Mouse (Mus musculus): ENCODE measurements around the gene Pgm5. TPM values are rescaled to one million over a fixed set of nuclear protein-coding genes. Genes with fewer than 3 reads are reported as not detected.

Gene Pgm5
- polyA plus RNA-seq, 1 experiment from 2014 or later: 2.8 TPM

DNA sequence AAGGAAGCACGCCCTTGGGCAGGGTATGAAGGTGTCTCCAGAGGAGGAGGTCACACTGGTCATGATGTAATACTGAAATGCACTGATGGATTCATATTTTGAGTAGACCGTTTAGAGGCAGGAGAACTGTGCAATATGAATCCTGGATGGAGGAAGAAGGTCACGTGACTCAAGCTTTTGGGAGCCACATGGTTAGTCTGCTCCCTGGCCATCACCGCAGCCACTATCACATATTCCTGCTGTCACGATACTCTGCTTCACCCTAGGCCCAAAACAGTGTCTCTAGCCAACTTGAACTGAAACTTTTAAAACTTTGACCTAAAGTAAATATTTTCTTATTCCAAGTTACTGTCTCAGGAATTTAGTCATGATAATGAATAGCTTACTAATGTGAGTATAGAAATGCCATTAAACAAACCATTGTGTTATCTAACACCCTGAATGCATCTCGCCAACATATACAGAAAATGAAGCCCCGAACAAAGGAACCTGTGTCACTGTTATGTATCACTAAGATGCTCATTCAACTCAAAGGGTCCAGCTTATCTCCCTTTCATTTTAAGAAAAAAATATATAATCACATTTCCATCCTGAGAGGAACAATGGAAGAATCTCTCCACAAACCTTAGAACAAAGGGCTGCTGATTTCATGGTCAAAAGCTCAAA is 108.6 kb downstream of the Pgm5 start:
- H3K9me3 ChIP-seq (replicated peaks): no peaks in the 10 kb centered on the region
- H3K9ac ChIP-seq: no peak overlapping the region
- no peaks in the 10 kb centered on the region for H3K27me3 ChIP-seq
- H3K36me3 ChIP-seq: no peaks in the 10 kb centered on the region
- H3K27ac ChIP-seq: peak overlapping the region; percentile 67; the same call in 1 of the 2 replicates
- peaks cover 25% of the 10 kb centered on the region for H3K4me1 ChIP-seq
- no peak; the same call in 1 of the 2 replicates for ATAC-seq (replicated peaks; ENCODE audit: low FRiP score)
- H3K4me3 ChIP-seq (replicated peaks): no peak overlapping the region
- H3K4me2 ChIP-seq: no peak overlapping the region
- WGBS: 71% methylated on average over 7 of the region's 7 CpGs

GRCm38 (mm10) chr19:24746266-24746875 is 115.3 kb downstream of the Pgm5 start:
- H3K9me3 ChIP-seq (replicated peaks): no peaks in the 10 kb centered on the region
- H3K4me1 ChIP-seq: no peaks in the 10 kb centered on the region; the same call in 1 of the 2 replicates
- WGBS: 91% methylated on average over 4 of the region's 4 CpGs
- ATAC-seq (replicated peaks; ENCODE audit: low FRiP score): no peak
- H3K4me2 ChIP-seq: no peak overlapping the region
- no peaks in the 10 kb centered on the region for H3K36me3 ChIP-seq
- H3K4me3 ChIP-seq (replicated peaks): no peak overlapping the region
- H3K27ac ChIP-seq: no peak overlapping the region
- H3K9ac ChIP-seq: no peak overlapping the region
- no peaks in the 10 kb centered on the region for H3K27me3 ChIP-seq

DNA sequence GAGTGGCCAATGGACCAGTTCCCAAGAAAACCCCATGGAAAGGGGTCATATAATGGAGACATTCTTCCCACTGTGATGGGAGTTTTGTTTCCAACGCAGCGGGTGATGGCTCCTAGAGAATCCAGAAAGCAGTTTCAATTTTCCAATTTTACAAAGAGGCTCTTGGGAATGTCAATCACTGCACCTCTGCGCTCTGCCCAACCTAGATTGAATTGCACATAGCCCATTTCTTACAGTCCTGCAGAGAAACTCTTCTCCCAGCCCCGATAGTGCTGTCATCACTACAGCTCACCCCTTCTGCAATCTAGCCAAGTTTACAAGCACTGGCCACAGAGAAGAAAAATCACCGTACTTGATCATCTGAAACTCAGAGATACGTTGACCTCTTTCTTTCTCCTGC is 119.0 kb downstream of the Pgm5 start:
- 85% methylated on average over 6 of the region's 6 CpGs for WGBS
- no peak overlapping the region for H3K4me2 ChIP-seq
- H3K27ac ChIP-seq: no peak overlapping the region
- ATAC-seq (replicated peaks; ENCODE audit: low FRiP score): no peak
- no peak overlapping the region for H3K9ac ChIP-seq
- H3K4me1 ChIP-seq: no peaks in the 10 kb centered on the region; the same call in 1 of the 2 replicates
- H3K4me3 ChIP-seq (replicated peaks): no peak overlapping the region
- H3K36me3 ChIP-seq: no peaks in the 10 kb centered on the region
- no peaks in the 10 kb centered on the region for H3K9me3 ChIP-seq (replicated peaks)
- no peaks in the 10 kb centered on the region for H3K27me3 ChIP-seq

DNA sequence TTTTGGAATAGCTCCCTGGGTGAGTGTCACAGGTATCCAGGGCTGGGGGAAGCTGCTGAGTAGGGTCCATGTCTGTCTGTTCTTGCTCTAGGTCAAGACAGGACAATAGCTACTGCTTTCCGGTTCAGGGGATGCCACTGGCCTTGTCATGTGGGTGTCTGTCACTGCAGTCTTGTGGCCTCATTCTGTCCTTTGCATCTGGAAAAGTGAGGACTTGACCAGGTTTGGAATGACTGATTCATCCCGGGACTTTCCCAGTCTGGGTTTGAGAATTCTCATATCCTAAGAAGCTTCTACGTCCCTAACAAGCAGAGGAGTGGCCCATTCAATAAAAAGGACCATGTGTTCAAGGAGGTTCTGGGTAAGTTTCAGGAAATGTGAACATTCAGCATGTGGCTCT is 122.9 kb downstream of the Pgm5 start:
- Histone ChIP-seq H3K36me3 (no peaks in the 10 kb centered on the region), H3K4me2 (no peak overlapping the region), H3K4me3 (replicated peaks) (no peak overlapping the region), H3K4me1 (peaks cover 9% of the 10 kb centered on the region; the same call in 1 of the 2 replicates), H3K9ac (no peak overlapping the region), H3K27ac (no peak overlapping the region), H3K27me3 (no peaks in the 10 kb centered on the region), H3K9me3 (replicated peaks) (no peaks in the 10 kb centered on the region)
- WGBS: 84% methylated on average over 3 of the region's 3 CpGs
- ATAC-seq (replicated peaks; ENCODE audit: low FRiP score): no peak

DNA sequence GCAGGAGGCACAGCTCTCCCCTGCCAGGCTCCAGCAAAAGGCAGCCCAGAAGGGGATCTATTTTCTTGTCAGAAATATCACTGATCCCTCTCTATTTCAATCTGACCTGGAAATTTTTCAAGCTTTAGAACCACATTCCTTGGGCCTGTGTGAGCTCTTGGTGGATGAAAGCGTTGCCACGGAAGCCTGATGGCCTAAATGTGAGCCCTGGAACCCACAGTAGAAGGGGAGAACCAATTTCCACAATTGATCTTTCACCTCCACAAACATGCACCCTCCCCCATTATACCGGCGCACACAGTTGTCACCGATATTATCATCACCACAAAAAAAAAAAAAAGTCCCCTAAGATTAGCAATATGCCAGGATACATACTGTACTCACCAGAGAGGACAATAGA is 123.6 kb downstream of the Pgm5 start:
- H3K27ac ChIP-seq: no peak overlapping the region
- no peak for ATAC-seq (replicated peaks; ENCODE audit: low FRiP score)
- H3K9me3 ChIP-seq (replicated peaks): no peaks in the 10 kb centered on the region
- peaks cover 9% of the 10 kb centered on the region; the same call in 1 of the 2 replicates for H3K4me1 ChIP-seq
- 94% methylated on average over 5 of the region's 5 CpGs for WGBS
- H3K36me3 ChIP-seq: no peaks in the 10 kb centered on the region
- no peaks in the 10 kb centered on the region for H3K27me3 ChIP-seq
- H3K4me3 ChIP-seq (replicated peaks): no peak overlapping the region
- no peak overlapping the region for H3K4me2 ChIP-seq
- H3K9ac ChIP-seq: no peak overlapping the region

DNA sequence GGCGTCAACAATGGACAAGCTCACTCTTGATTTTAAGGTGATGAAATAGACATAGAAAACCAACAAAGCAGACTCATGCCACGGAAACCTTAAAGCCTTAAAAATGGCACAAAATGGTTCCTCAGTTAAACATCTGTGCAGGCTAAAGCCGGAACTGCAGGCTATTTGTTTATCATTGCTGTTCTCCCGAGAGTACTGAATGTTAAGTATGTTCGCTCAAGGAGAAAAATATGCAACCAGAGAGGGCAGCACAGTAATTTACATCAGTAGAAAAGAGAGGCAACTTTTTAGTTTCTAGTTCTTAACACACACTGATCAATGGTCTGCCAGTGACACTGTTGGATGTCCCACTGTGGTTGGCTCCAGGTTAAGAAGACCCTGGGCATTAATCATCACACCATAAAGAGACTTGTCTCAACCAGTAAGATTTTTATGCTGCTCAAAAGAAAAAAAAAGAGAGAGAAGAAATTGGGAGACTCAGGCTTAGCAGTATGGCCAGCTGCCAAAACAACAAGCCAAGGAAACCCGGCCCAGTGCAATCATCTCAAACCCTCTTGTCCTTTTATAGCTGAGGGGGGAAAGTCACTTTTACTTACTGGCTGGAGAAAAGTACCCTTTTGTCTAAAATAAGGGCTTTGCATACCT is 126.0 kb downstream of the Pgm5 start:
- no peak overlapping the region for H3K4me2 ChIP-seq
- no peak for ATAC-seq (replicated peaks; ENCODE audit: low FRiP score)
- peaks cover 9% of the 10 kb centered on the region; the same call in 1 of the 2 replicates for H3K4me1 ChIP-seq

DNA sequence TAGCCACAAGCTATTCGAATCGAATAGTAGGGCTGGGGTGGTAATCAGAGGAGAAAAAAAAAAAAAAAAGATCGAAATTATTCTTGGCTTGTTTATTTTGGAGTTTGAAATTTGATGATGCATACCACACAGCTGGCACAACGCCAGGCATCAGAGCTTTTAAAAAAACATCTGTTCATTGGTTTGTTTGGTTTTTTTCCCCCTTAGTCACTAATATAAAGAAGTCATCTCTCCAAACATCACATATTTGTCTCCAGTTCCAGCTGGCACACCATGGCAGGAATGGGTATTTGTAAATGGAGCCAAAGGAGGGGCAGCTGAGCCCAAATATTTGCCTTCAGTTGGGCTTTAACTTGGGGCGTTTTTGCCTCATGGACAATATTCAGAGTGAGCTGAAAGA is 131.0 kb downstream of the Pgm5 start:
- Histone ChIP-seq H3K4me3 (replicated peaks) (no peak overlapping the region), H3K36me3 (no peaks in the 10 kb centered on the region), H3K9me3 (replicated peaks) (no peaks in the 10 kb centered on the region), H3K27ac (no peak overlapping the region), H3K4me1 (peaks cover 8% of the 10 kb centered on the region), H3K9ac (no peak overlapping the region), H3K27me3 (no peaks in the 10 kb centered on the region), H3K4me2 (no peak overlapping the region)
- no peak for ATAC-seq (replicated peaks; ENCODE audit: low FRiP score)
- WGBS: 41% methylated on average over 5 of the region's 5 CpGs

More for the DNA sequence above, 126.0 kb downstream of the Pgm5 start:
- Histone ChIP-seq H3K9me3 (replicated peaks) (no peaks in the 10 kb centered on the region), H3K9ac (no peak overlapping the region), H3K4me3 (replicated peaks) (no peak overlapping the region), H3K27ac (peak overlapping the region; percentile 32), H3K27me3 (no peaks in the 10 kb centered on the region), H3K36me3 (no peaks in the 10 kb centered on the region)
- 54% methylated on average over 6 of the region's 6 CpGs for WGBS

GRCm38 (mm10) chr19:24724362-24724761 is 137.3 kb downstream of the Pgm5 start:
- ATAC-seq (replicated peaks; ENCODE audit: low FRiP score): no peak
- Histone ChIP-seq H3K36me3 (no peaks in the 10 kb centered on the region), H3K27me3 (no peaks in the 10 kb centered on the region), H3K4me3 (replicated peaks) (no peak overlapping the region), H3K4me1 (0 out of 2 replicates have a peak, but pooled peaks cover 3% of the 10 kb centered on the region), H3K9me3 (replicated peaks) (no peaks in the 10 kb centered on the region), H3K4me2 (no peak overlapping the region), H3K9ac (no peak overlapping the region), H3K27ac (no peak overlapping the region)
- 57% methylated on average over 10 of the region's 10 CpGs for WGBS

- Histone ChIP-seq H3K36me3 (no peaks in the 10 kb centered on the region), H3K9me3 (replicated peaks) (no peaks in the 10 kb centered on the region), H3K9ac (no peak overlapping the region), H3K27me3 (no peaks in the 10 kb centered on the region), H3K4me2 (no peak overlapping the region), H3K4me1 (0 out of 2 replicates have a peak, but pooled peaks cover 3% of the 10 kb centered on the region), H3K4me3 (replicated peaks) (no peak overlapping the region), H3K27ac (no peak overlapping the region)
- no peak for ATAC-seq (replicated peaks; ENCODE audit: low FRiP score)
These were observed 141.2 kb downstream of the Pgm5 start for GRCm38 (mm10) chr19:24720448-24720847.

GRCm38 (mm10) chr19:24719504-24719903 is 142.2 kb downstream of the Pgm5 start:
- no peak for ATAC-seq (replicated peaks; ENCODE audit: low FRiP score)
- WGBS: 85% methylated on average over 4 of the region's 4 CpGs
- 0 out of 2 replicates have a peak, but pooled peaks cover 3% of the 10 kb centered on the region for H3K4me1 ChIP-seq

GRCm38 (mm10) chr19:24718021-24718420 is 143.6 kb downstream of the Pgm5 start:
- ATAC-seq (replicated peaks; ENCODE audit: low FRiP score): no peak
- 88% methylated on average over 1 of the region's 1 CpGs for WGBS
- H3K9me3 ChIP-seq (replicated peaks): no peaks in the 10 kb centered on the region
- no peak overlapping the region for H3K4me3 ChIP-seq (replicated peaks)
- no peaks in the 10 kb centered on the region for H3K27me3 ChIP-seq
- no peaks in the 10 kb centered on the region for H3K36me3 ChIP-seq
- H3K4me1 ChIP-seq: no peaks in the 10 kb centered on the region
- H3K4me2 ChIP-seq: no peak overlapping the region
- H3K9ac ChIP-seq: no peak overlapping the region
- no peak overlapping the region for H3K27ac ChIP-seq

More at GRCm38 (mm10) chr19:24719504-24719903, 142.2 kb downstream of the Pgm5 start:
- H3K9me3 ChIP-seq (replicated peaks): no peaks in the 10 kb centered on the region
- H3K4me3 ChIP-seq (replicated peaks): no peak overlapping the region
- H3K4me2 ChIP-seq: no peak overlapping the region
- H3K9ac ChIP-seq: no peak overlapping the region
- H3K27ac ChIP-seq: no peak overlapping the region
- no peaks in the 10 kb centered on the region for H3K36me3 ChIP-seq
- H3K27me3 ChIP-seq: no peaks in the 10 kb centered on the region

All from kidney, embryonic 15.5 days (tissue).